Mouse (Mus musculus): ENCODE measurements at regions not wholly inside any gene's neighbourhood (a gene's known extent, or its start where the extent isn't known, plus 50 kb on each side); places are given as distances from the start of the nearest gene placed in this dataset.

- TF ChIP-seq CTCF (IDR thresholded peaks at IDR 0.05; ENCODE audit: insufficient read depth, low read length) (no peak), POLR2A (IDR thresholded peaks at IDR 0.05; ENCODE audit: borderline replicate concordance, extremely low read depth, low read depth, low read length) (no peak)
These were observed 175.7 kb upstream of the Sel1l start for GRCm38 (mm10) chr12:92024461-92025218.

Data from lung, adult 2 months (tissue).